Mouse (Mus musculus): ENCODE results near the gene Elk1.

DNA sequence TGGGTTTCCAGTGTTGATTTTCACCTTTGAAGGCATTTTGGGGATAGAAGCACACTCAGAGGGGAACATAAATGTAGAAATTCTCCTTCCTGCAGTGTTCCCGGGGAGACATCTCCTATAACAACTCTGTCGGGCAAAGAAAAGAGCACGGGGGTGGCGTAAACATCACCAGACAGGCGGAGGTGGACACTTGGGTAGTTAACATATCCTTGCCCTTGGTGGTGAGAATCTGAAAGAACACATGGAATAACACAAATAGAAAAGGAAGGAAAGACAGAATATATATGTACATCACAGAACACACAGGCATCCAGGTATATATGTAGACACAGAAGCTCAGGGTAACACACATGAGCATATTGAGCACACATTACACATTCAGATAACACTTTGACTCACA lies 29.0 kb downstream of the Elk1 start:
- TF ChIP-seq CTCF (IDR thresholded peaks at IDR 0.05; ENCODE audit: control insufficient read depth, insufficient read depth, insufficient replicate concordance, low read depth, low read length), result no peak
- TF ChIP-seq POLR2A (IDR thresholded peaks at IDR 0.05; ENCODE audit: control insufficient read depth, low read depth, low read length), result no peak
